Mouse (Mus musculus) cerebellum, adult 2 months (tissue): ENCODE measurements around the gene Rest.

Experiments
- CTCF ChIP-seq: fragments of 200-500 bp; IDR thresholded peaks from 2 replicates; pipeline ENCODE4 v1.5.1; 2011; ENCODE audit warnings: low read depth, mild to moderate bottlenecking, control low read depth, low read length, moderate library complexity, borderline replicate concordance; ENCODE audit not compliant: insufficient read depth
- POLR2A ChIP-seq: fragments of 200-500 bp; IDR thresholded peaks from 2 replicates; pipeline ENCODE4 v1.6.1; 2011; ENCODE audit warnings: low read length, control low read depth, borderline replicate concordance; ENCODE audit not compliant: insufficient read depth

GRCm38 (mm10) chr5:77282242-77282641, 17.0 kb downstream of the Rest start:
- TF ChIP-seq CTCF (no peak), POLR2A (no peak)
